Mouse (Mus musculus): ENCODE results near the gene Mfsd14a. TPM values are rescaled to one million over a fixed set of nuclear protein-coding genes. Genes with fewer than 3 reads are reported as not detected.

Gene Mfsd14a
- polyA plus RNA-seq (2014; fragmentation: Nextera tagmentation; extraction: Ambion mirVana): 67.4 and 75.0 TPM in 2 replicates

DNA sequence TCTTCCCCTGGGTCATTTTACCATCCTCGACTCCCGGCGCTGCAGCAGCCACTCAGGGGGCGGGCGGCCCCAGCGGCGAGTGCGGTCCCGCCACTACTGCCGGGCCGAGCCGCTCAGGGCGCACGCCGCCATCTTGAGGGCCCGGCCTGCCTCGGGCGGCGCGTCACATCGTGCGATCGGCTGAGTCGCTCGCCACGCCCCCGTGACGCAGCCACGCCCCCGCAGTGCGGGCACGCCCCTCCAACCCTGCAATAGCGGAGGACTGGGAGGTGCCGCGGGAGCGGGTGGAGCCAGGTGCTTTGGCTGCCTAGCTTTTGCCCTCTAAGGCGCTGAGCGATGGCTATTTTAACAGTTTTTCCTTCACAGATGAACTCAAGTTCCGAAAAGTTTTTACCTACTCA, at the start of gene Mfsd14a:
TSS of gene Mfsd14a (minus strand) at position 215 of the 401 bp plus-strand sequence.
- Histone ChIP-seq H3K4me1 (replicated peaks; ENCODE audit: control insufficient read depth, insufficient read depth, low read length) (peaks cover 26% of the 10 kb centered on the region), H3K9ac (ENCODE audit: low read depth, low read length) (peak within 1 kb of the TSS; percentile 96), H3K9me3 (ENCODE audit: control insufficient read depth, low read length) (no peaks in the 10 kb centered on the region), H3K36me3 (ENCODE audit: control insufficient read depth, insufficient read depth, low read length) (peaks cover under 1% of the 10 kb centered on the region; the same call in 1 of the 2 replicates), H3K27me3 (replicated peaks; ENCODE audit: control insufficient read depth, insufficient read depth, low read length) (no peaks in the 10 kb centered on the region), H3K27ac (ENCODE audit: low read depth, low read length) (peak within 1 kb of the TSS; percentile 93), H3K4me2 (peak within 1 kb of the TSS; percentile 74), H3K4me3 (ENCODE audit: low read depth, low read length) (peak within 1 kb of the TSS; percentile 96)
- WGBS: under 1% methylated on average over 39 of the region's 39 CpGs
- ATAC-seq (replicated peaks; ENCODE audit: low FRiP score): peak; percentile 98
- DNase-seq (ENCODE audit: low spot score): peak; percentile 99

GRCm38 (mm10) chr3:116711624-116712435, 49.4 kb upstream of the Mfsd14a start:
- ATAC-seq (replicated peaks; ENCODE audit: low FRiP score): peak; percentile 89

DNA sequence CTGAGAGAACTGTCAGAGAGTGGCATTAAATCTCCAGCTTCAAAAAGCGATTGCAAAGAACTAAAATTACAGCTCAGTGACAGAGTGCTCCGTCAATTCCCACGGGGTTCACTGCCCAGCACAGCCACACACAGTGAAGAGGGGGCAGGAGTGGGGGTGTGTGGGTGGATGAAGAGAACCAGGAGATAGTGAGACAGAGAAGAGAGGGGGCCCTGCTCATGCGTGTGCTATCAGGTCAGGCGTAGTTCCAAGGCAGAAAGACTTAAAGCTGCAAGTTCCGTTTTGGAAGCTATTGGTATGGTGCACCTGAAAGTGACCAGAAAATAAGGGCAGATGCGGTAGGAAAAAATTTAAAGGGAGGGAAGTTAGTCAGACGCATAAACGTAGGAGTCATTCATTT, 48.5 kb upstream of the Mfsd14a start:
- Histone ChIP-seq H3K4me1 (replicated peaks; ENCODE audit: control insufficient read depth, insufficient read depth, low read length) (peaks cover 10% of the 10 kb centered on the region), H3K9me3 (ENCODE audit: control insufficient read depth, low read length) (no peaks in the 10 kb centered on the region), H3K36me3 (ENCODE audit: control insufficient read depth, insufficient read depth, low read length) (no peaks in the 10 kb centered on the region; the same call in 1 of the 2 replicates), H3K4me3 (ENCODE audit: low read depth, low read length) (peak overlapping the region; percentile 97), H3K27me3 (replicated peaks; ENCODE audit: control insufficient read depth, insufficient read depth, low read length) (no peaks in the 10 kb centered on the region), H3K27ac (ENCODE audit: low read depth, low read length) (no peak overlapping the region; the same call in 1 of the 2 replicates), H3K4me2 (peak overlapping the region; percentile 78), H3K9ac (ENCODE audit: low read depth, low read length) (peak overlapping the region; percentile 97)
- 36% methylated on average over 9 of the region's 9 CpGs for WGBS
- ATAC-seq (replicated peaks; ENCODE audit: low FRiP score) (peak; percentile 74), DNase-seq (ENCODE audit: low spot score) (no peak)

More at GRCm38 (mm10) chr3:116711624-116712435, 49.4 kb upstream of the Mfsd14a start:
- Histone ChIP-seq H3K27me3 (replicated peaks; ENCODE audit: control insufficient read depth, insufficient read depth, low read length) (no peaks in the 10 kb centered on the region), H3K9ac (ENCODE audit: low read depth, low read length) (peak overlapping the region; percentile 97), H3K4me1 (replicated peaks; ENCODE audit: control insufficient read depth, insufficient read depth, low read length) (peaks cover 10% of the 10 kb centered on the region), H3K27ac (ENCODE audit: low read depth, low read length) (peak overlapping the region; percentile 80), H3K36me3 (ENCODE audit: control insufficient read depth, insufficient read depth, low read length) (no peaks in the 10 kb centered on the region; the same call in 1 of the 2 replicates), H3K4me2 (peak overlapping the region; percentile 78), H3K9me3 (ENCODE audit: control insufficient read depth, low read length) (no peaks in the 10 kb centered on the region), H3K4me3 (ENCODE audit: low read depth, low read length) (peak overlapping the region; percentile 97)
- WGBS: under 1% methylated on average over 84 of the region's 85 CpGs
- DNase-seq (ENCODE audit: low spot score): peak; percentile 80

DNA sequence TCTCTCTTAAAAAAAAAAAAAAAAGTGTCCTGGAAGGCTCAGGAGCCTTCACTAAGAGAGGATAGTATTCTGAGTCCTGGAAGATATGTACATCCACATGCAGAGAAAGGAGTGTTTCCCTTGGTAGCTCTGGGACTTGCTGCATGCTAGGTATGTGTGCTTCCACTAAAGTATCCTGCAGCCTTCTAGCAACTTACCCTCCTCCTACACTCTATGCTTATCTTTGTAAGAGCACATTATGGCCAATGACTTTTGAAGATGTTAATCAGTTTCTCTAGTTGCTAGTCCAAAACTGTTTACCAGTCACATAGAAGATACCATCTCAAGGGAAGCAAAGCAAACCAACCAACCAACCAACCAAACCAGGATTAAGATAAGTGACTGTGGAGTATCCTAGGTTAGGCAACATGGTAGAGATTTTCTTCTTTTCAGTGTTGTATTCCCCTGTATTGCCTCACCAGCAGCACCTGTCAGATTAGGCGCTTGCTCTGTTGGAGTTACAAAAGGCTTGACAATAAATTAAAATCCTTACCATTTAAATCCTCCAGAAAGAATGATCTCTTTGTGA, 43.2 kb upstream of the Mfsd14a start:
- Histone ChIP-seq H3K27me3 (replicated peaks; ENCODE audit: control insufficient read depth, insufficient read depth, low read length) (no peaks in the 10 kb centered on the region), H3K27ac (ENCODE audit: low read depth, low read length) (no peak overlapping the region)
- ATAC-seq (replicated peaks; ENCODE audit: low FRiP score): peak; percentile 58

DNA sequence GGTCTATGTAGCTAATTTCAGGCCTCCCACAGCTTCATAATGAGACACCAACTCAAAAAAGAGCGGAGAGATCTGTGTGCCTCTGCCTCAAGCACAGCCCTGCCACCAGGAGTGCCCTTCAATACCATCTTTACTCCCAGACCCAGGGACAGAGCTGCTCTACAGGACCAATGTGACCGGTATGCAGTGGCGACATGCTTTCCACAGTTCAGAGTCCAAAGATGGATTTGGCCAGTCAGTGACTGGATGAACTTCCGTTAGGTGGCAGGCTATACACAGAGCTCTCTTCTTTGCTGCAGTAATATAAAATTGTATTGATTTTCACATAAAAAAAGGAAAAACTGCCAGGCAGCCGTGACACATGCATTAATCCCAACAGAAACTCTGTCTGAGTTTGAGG, 41.4 kb upstream of the Mfsd14a start:
- DNase-seq (ENCODE audit: low spot score) (no peak), ATAC-seq (replicated peaks; ENCODE audit: low FRiP score) (no peak)
- no peak overlapping the region for H3K9ac ChIP-seq (ENCODE audit: low read depth, low read length)
- no peak overlapping the region for H3K4me2 ChIP-seq
- no peaks in the 10 kb centered on the region for H3K9me3 ChIP-seq (ENCODE audit: control insufficient read depth, low read length)
- H3K27me3 ChIP-seq (replicated peaks; ENCODE audit: control insufficient read depth, insufficient read depth, low read length): no peaks in the 10 kb centered on the region
- WGBS: 89% methylated on average over 5 of the region's 5 CpGs
- H3K36me3 ChIP-seq (ENCODE audit: control insufficient read depth, insufficient read depth, low read length): no peaks in the 10 kb centered on the region; the same call in none of the 2 replicates
- H3K27ac ChIP-seq (ENCODE audit: low read depth, low read length): no peak overlapping the region
- H3K4me1 ChIP-seq (replicated peaks; ENCODE audit: control insufficient read depth, insufficient read depth, low read length): peaks cover 3% of the 10 kb centered on the region; the same call in 1 of the 2 replicates
- H3K4me3 ChIP-seq (ENCODE audit: low read depth, low read length): no peak overlapping the region

More for the DNA sequence above, 43.2 kb upstream of the Mfsd14a start:
- H3K4me1 ChIP-seq (replicated peaks; ENCODE audit: control insufficient read depth, insufficient read depth, low read length): peaks cover 4% of the 10 kb centered on the region
- H3K9me3 ChIP-seq (ENCODE audit: control insufficient read depth, low read length): no peaks in the 10 kb centered on the region
- H3K9ac ChIP-seq (ENCODE audit: low read depth, low read length): no peak overlapping the region
- DNase-seq (ENCODE audit: low spot score): no peak
- no peak overlapping the region for H3K4me3 ChIP-seq (ENCODE audit: low read depth, low read length)
- 79% methylated on average over 1 of the region's 1 CpGs for WGBS
- no peak overlapping the region for H3K4me2 ChIP-seq
- no peaks in the 10 kb centered on the region; the same call in none of the 2 replicates for H3K36me3 ChIP-seq (ENCODE audit: control insufficient read depth, insufficient read depth, low read length)

- no peak overlapping the region for H3K4me3 ChIP-seq (ENCODE audit: low read depth, low read length)
- no peaks in the 10 kb centered on the region for H3K9me3 ChIP-seq (ENCODE audit: control insufficient read depth, low read length)
- no peaks in the 10 kb centered on the region for H3K27me3 ChIP-seq (replicated peaks; ENCODE audit: control insufficient read depth, insufficient read depth, low read length)
- no peak for DNase-seq (ENCODE audit: low spot score)
- no peak for ATAC-seq (replicated peaks; ENCODE audit: low FRiP score)
- no peak overlapping the region for H3K4me2 ChIP-seq
- 76% methylated on average over 1 of the region's 1 CpGs for WGBS
- H3K27ac ChIP-seq (ENCODE audit: low read depth, low read length): no peak overlapping the region
- no peak overlapping the region for H3K9ac ChIP-seq (ENCODE audit: low read depth, low read length)
- peaks cover 3% of the 10 kb centered on the region; the same call in 1 of the 2 replicates for H3K4me1 ChIP-seq (replicated peaks; ENCODE audit: control insufficient read depth, insufficient read depth, low read length)
- no peaks in the 10 kb centered on the region; the same call in none of the 2 replicates for H3K36me3 ChIP-seq (ENCODE audit: control insufficient read depth, insufficient read depth, low read length)
These were observed 40.3 kb upstream of the Mfsd14a start for GRCm38 (mm10) chr3:116702647-116703272.

- no peak for DNase-seq (ENCODE audit: low spot score)
- no peaks in the 10 kb centered on the region; the same call in 1 of the 2 replicates for H3K36me3 ChIP-seq (ENCODE audit: control insufficient read depth, insufficient read depth, low read length)
- WGBS: 89% methylated on average over 4 of the region's 4 CpGs
- H3K4me3 ChIP-seq (ENCODE audit: low read depth, low read length): no peak overlapping the region
- H3K27ac ChIP-seq (ENCODE audit: low read depth, low read length): no peak overlapping the region
- no peak overlapping the region for H3K4me2 ChIP-seq
- no peaks in the 10 kb centered on the region for H3K27me3 ChIP-seq (replicated peaks; ENCODE audit: control insufficient read depth, insufficient read depth, low read length)
- H3K9ac ChIP-seq (ENCODE audit: low read depth, low read length): no peak overlapping the region
- H3K9me3 ChIP-seq (ENCODE audit: control insufficient read depth, low read length): no peaks in the 10 kb centered on the region
- H3K4me1 ChIP-seq (replicated peaks; ENCODE audit: control insufficient read depth, insufficient read depth, low read length): peaks cover 3% of the 10 kb centered on the region; the same call in 1 of the 2 replicates
- ATAC-seq (replicated peaks; ENCODE audit: low FRiP score): no peak
These were observed 39.1 kb upstream of the Mfsd14a start for GRCm38 (mm10) chr3:116701601-116702000.

- Histone ChIP-seq H3K4me1 (replicated peaks; ENCODE audit: control insufficient read depth, insufficient read depth, low read length) (peaks cover 18% of the 10 kb centered on the region), H3K27me3 (replicated peaks; ENCODE audit: control insufficient read depth, insufficient read depth, low read length) (no peaks in the 10 kb centered on the region), H3K27ac (ENCODE audit: low read depth, low read length) (no peak overlapping the region), H3K9me3 (ENCODE audit: control insufficient read depth, low read length) (no peaks in the 10 kb centered on the region), H3K36me3 (ENCODE audit: control insufficient read depth, insufficient read depth, low read length) (no peaks in the 10 kb centered on the region; the same call in 1 of the 2 replicates), H3K4me2 (no peak overlapping the region), H3K4me3 (ENCODE audit: low read depth, low read length) (no peak overlapping the region), H3K9ac (ENCODE audit: low read depth, low read length) (no peak overlapping the region)
- ATAC-seq (replicated peaks; ENCODE audit: low FRiP score): no peak
- 84% methylated on average over 2 of the region's 2 CpGs for WGBS
- DNase-seq (ENCODE audit: low spot score): no peak
These were observed 36.3 kb upstream of the Mfsd14a start for GRCm38 (mm10) chr3:116698786-116699185.

All from liver, embryonic 11.5 days (tissue).